Mouse (Mus musculus) heart, embryonic 10.5 days (tissue): ENCODE data around the gene Hivep2. TPM values are rescaled to one million over a fixed set of nuclear protein-coding genes. Genes with fewer than 3 reads are reported as not detected.

Experiments
- DNase-seq: peaks from one replicate; pipeline ENCODE4 v3.0.0-alpha.2; 2017; ENCODE audit warnings: low spot score
- H3K27ac ChIP-seq: fragments of 300-500 bp; sonication (generic); 2 replicates; pipeline ENCODE4 v1.5.1; 2016; ENCODE audit warnings: mild to moderate bottlenecking
- H3K27me3 ChIP-seq: fragments of 300-500 bp; sonication (generic); 2 replicates; pipeline ENCODE4 v1.6.1; 2016; ENCODE audit warnings: mild to moderate bottlenecking; ENCODE audit not compliant: poor library complexity, insufficient read depth, severe bottlenecking
- H3K36me3 ChIP-seq: fragments of 300-500 bp; sonication (generic); 2 replicates; pipeline ENCODE4 v1.6.1; 2016; ENCODE audit warnings: mild to moderate bottlenecking, moderate library complexity
- H3K4me1 ChIP-seq: fragments of 300-500 bp; sonication (generic); 2 replicates; pipeline ENCODE4 v1.6.1; 2016; ENCODE audit warnings: mild to moderate bottlenecking
- H3K4me3 ChIP-seq: fragments of 300-500 bp; sonication (generic); 2 replicates; pipeline ENCODE4 v1.5.1; 2016; ENCODE audit warnings: mild to moderate bottlenecking, moderate library complexity
- H3K9me3 ChIP-seq: fragments of 300-500 bp; sonication (generic); 2 replicates; pipeline ENCODE4 v1.6.1; 2016; ENCODE audit warnings: mild to moderate bottlenecking, moderate library complexity
- WGBS: fragments of 180-500 bp; shearing (Covaris S2); methylation state at CpG from one replicate; pipeline ENCODE4 v1.1.7; 2016; 5-methylcytosine and 5-hydroxymethylcytosine counted together
- polyA plus RNA-seq: library from polyadenylated mRNA; unstranded; fragments of >200 nt; fragmentation: Nextera tagmentation; extraction: Ambion mirVana; gene quantifications from 2 replicates; pipeline ENCODE4 v1.2.1, GENCODE M21; 2016

The Hivep2 gene
- polyA plus RNA-seq, 1 experiment from 2014 or later, result 3.4 TPM

GRCm38 (mm10) chr10:14009721-14010120 is 43.8 kb downstream of the Hivep2 start:
- Histone ChIP-seq H3K4me1 (no peaks in the 10 kb centered on the region), H3K27me3 (no peaks in the 10 kb centered on the region), H3K27ac (no peak overlapping the region), H3K4me3 (no peak overlapping the region), H3K36me3 (no peaks in the 10 kb centered on the region), H3K9me3 (no peaks in the 10 kb centered on the region)
- 72% methylated on average over 2 of the region's 2 CpGs for WGBS
- DNase-seq, result no peak

- Histone ChIP-seq H3K4me3 (no peak overlapping the region), H3K27ac (no peak overlapping the region), H3K9me3 (no peaks in the 10 kb centered on the region), H3K27me3 (no peaks in the 10 kb centered on the region), H3K36me3 (no peaks in the 10 kb centered on the region), H3K4me1 (peaks cover 38% of the 10 kb centered on the region; the same call in 1 of the 2 replicates)
- peak; percentile 52 for DNase-seq
- WGBS, result 54% methylated on average over 13 of the region's 13 CpGs
Observed at GRCm38 (mm10) chr10:14016287-14016970, 50.6 kb downstream of the Hivep2 start.

- no peaks in the 10 kb centered on the region for H3K27me3 ChIP-seq
- H3K9me3 ChIP-seq, result no peaks in the 10 kb centered on the region
- no peaks in the 10 kb centered on the region for H3K36me3 ChIP-seq
- peaks cover 38% of the 10 kb centered on the region; the same call in 1 of the 2 replicates for H3K4me1 ChIP-seq
- H3K27ac ChIP-seq, result peak overlapping the region; percentile 85
- DNase-seq, result no peak
- peak overlapping the region; percentile 53 for H3K4me3 ChIP-seq
- 54% methylated on average over 2 of the region's 2 CpGs for WGBS
Observed at GRCm38 (mm10) chr10:14017338-14017737, 51.5 kb downstream of the Hivep2 start.

GRCm38 (mm10) chr10:14017822-14018364 is 52.0 kb downstream of the Hivep2 start:
- 1% methylated on average over 12 of the region's 12 CpGs for WGBS
- peak; percentile 87 for DNase-seq
- Histone ChIP-seq H3K4me3 (peak overlapping the region; percentile 53), H3K27me3 (no peaks in the 10 kb centered on the region), H3K36me3 (no peaks in the 10 kb centered on the region), H3K9me3 (no peaks in the 10 kb centered on the region), H3K27ac (peak overlapping the region; percentile 85), H3K4me1 (peaks cover 38% of the 10 kb centered on the region; the same call in 1 of the 2 replicates)

GRCm38 (mm10) chr10:14018672-14019071 is 52.8 kb downstream of the Hivep2 start:
- Histone ChIP-seq H3K9me3 (no peaks in the 10 kb centered on the region), H3K4me1 (peaks cover 42% of the 10 kb centered on the region)
- WGBS, result 14% methylated on average over 7 of the region's 7 CpGs

GRCm38 (mm10) chr10:14019198-14019597 is 53.3 kb downstream of the Hivep2 start:
- 43% methylated on average over 3 of the region's 3 CpGs for WGBS
- DNase-seq, result no peak
- H3K27ac ChIP-seq, result peak overlapping the region; percentile 12; the same call in 1 of the 2 replicates

More at GRCm38 (mm10) chr10:14018672-14019071, 52.8 kb downstream of the Hivep2 start:
- Histone ChIP-seq H3K27me3 (no peaks in the 10 kb centered on the region), H3K4me3 (peak overlapping the region; percentile 53), H3K27ac (peak overlapping the region; percentile 85), H3K36me3 (no peaks in the 10 kb centered on the region)
- no peak for DNase-seq

GRCm38 (mm10) chr10:14020253-14020652 is 54.4 kb downstream of the Hivep2 start:
- peak overlapping the region; percentile 12 for H3K27ac ChIP-seq
- no peak for DNase-seq
- H3K4me3 ChIP-seq, result no peak overlapping the region
- WGBS, result 23% methylated on average over 7 of the region's 7 CpGs
- no peaks in the 10 kb centered on the region for H3K9me3 ChIP-seq
- no peaks in the 10 kb centered on the region for H3K27me3 ChIP-seq
- H3K4me1 ChIP-seq, result peaks cover 47% of the 10 kb centered on the region
- no peaks in the 10 kb centered on the region for H3K36me3 ChIP-seq

More at GRCm38 (mm10) chr10:14019198-14019597, 53.3 kb downstream of the Hivep2 start:
- Histone ChIP-seq H3K9me3 (no peaks in the 10 kb centered on the region), H3K27me3 (no peaks in the 10 kb centered on the region), H3K4me1 (peaks cover 42% of the 10 kb centered on the region), H3K4me3 (no peak overlapping the region), H3K36me3 (no peaks in the 10 kb centered on the region)

- Histone ChIP-seq H3K9me3 (no peaks in the 10 kb centered on the region), H3K36me3 (no peaks in the 10 kb centered on the region), H3K4me1 (peaks cover 22% of the 10 kb centered on the region), H3K27ac (no peak overlapping the region), H3K4me3 (no peak overlapping the region), H3K27me3 (no peaks in the 10 kb centered on the region)
- DNase-seq, result peak; percentile 25
- 87% methylated on average over 7 of the region's 7 CpGs for whole genome bisulfite sequencing
Observed at GRCm38 (mm10) chr10:14024971-14025370, 59.1 kb downstream of the Hivep2 start.

- WGBS, result 26% methylated on average over 1 of the region's 1 CpGs
- peaks cover 12% of the 10 kb centered on the region for H3K4me1 ChIP-seq
Observed at GRCm38 (mm10) chr10:14027751-14028150, 61.9 kb downstream of the Hivep2 start.

GRCm38 (mm10) chr10:14028956-14029355 is 63.1 kb downstream of the Hivep2 start:
- Histone ChIP-seq H3K4me1 (peaks cover 11% of the 10 kb centered on the region; the same call in 1 of the 2 replicates), H3K9me3 (no peaks in the 10 kb centered on the region), H3K27ac (no peak overlapping the region), H3K4me3 (no peak overlapping the region), H3K36me3 (no peaks in the 10 kb centered on the region), H3K27me3 (no peaks in the 10 kb centered on the region)
- WGBS, result 90% methylated on average over 7 of the region's 7 CpGs
- DNase-seq, result peak; percentile 35

More at GRCm38 (mm10) chr10:14027751-14028150, 61.9 kb downstream of the Hivep2 start:
- H3K27ac ChIP-seq, result no peak overlapping the region
- no peaks in the 10 kb centered on the region for H3K36me3 ChIP-seq
- H3K9me3 ChIP-seq, result no peaks in the 10 kb centered on the region
- no peak overlapping the region for H3K4me3 ChIP-seq
- peak; percentile 14 for DNase-seq
- no peaks in the 10 kb centered on the region for H3K27me3 ChIP-seq

- no peak overlapping the region for H3K27ac ChIP-seq
- H3K36me3 ChIP-seq, result no peaks in the 10 kb centered on the region
- no peaks in the 10 kb centered on the region for H3K27me3 ChIP-seq
- 87% methylated on average over 14 of the region's 14 CpGs for WGBS
- H3K4me3 ChIP-seq, result no peak overlapping the region
- H3K9me3 ChIP-seq, result no peaks in the 10 kb centered on the region
- H3K4me1 ChIP-seq, result peaks cover 11% of the 10 kb centered on the region; the same call in 1 of the 2 replicates
- no peak for DNase-seq
Observed at GRCm38 (mm10) chr10:14030458-14031035, 64.7 kb downstream of the Hivep2 start.

GRCm38 (mm10) chr10:14032532-14032931 is 66.7 kb downstream of the Hivep2 start:
- no peak overlapping the region for H3K4me3 ChIP-seq
- H3K36me3 ChIP-seq, result no peaks in the 10 kb centered on the region
- peaks cover 11% of the 10 kb centered on the region; the same call in 1 of the 2 replicates for H3K4me1 ChIP-seq
- 92% methylated on average over 2 of the region's 2 CpGs for WGBS
- no peaks in the 10 kb centered on the region for H3K27me3 ChIP-seq
- no peak for DNase-seq
- no peak overlapping the region for H3K27ac ChIP-seq
- no peaks in the 10 kb centered on the region for H3K9me3 ChIP-seq

- Histone ChIP-seq H3K4me3 (no peak overlapping the region), H3K27me3 (no peaks in the 10 kb centered on the region), H3K36me3 (no peaks in the 10 kb centered on the region), H3K4me1 (peaks cover 9% of the 10 kb centered on the region; the same call in 1 of the 2 replicates), H3K27ac (no peak overlapping the region), H3K9me3 (no peaks in the 10 kb centered on the region)
- no peak for DNase-seq
- 86% methylated on average over 7 of the region's 7 CpGs for WGBS
Observed at GRCm38 (mm10) chr10:14034046-14034445, 68.2 kb downstream of the Hivep2 start.
